Mouse (Mus musculus): ENCODE data around the gene Pex6.

Gene Pex6

GRCm38 (mm10) chr17:46710959-46711597 lies at the start of gene Pex6:
Gene Pex6, plus strand, starts transcription at chr17:46711463.
- DNase-seq = peak; percentile 90

- no peak for DNase-seq
Measured at GRCm38 (mm10) chr17:46661981-46662380, 49.3 kb upstream of the Pex6 start.

GRCm38 (mm10) chr17:46662730-46663129 lies 48.5 kb upstream of the Pex6 start:
- no peak for DNase-seq

GRCm38 (mm10) chr17:46667712-46668111 lies 43.6 kb upstream of the Pex6 start:
- DNase-seq = no peak

GRCm38 (mm10) chr17:46669911-46670310 lies 41.4 kb upstream of the Pex6 start:
- no peak for DNase-seq

- peak; percentile 91 for DNase-seq
Measured at GRCm38 (mm10) chr17:46673850-46674529, 37.3 kb upstream of the Pex6 start, which contains the start of gene Rrp36. Gene Rrp36, minus strand, starts transcription at chr17:46674352.

GRCm38 (mm10) chr17:46674530-46675283 lies 36.6 kb upstream of the Pex6 start:
- no peak for DNase-seq

GRCm38 (mm10) chr17:46678416-46678815 lies 32.8 kb upstream of the Pex6 start, which contains the start of gene Mea1:
Gene Mea1, plus strand, starts transcription at chr17:46678793.
- no peak for DNase-seq

- DNase-seq = no peak
Measured at GRCm38 (mm10) chr17:46678911-46679310, 32.4 kb upstream of the Pex6 start.

GRCm38 (mm10) chr17:46679843-46680759 lies 31.2 kb upstream of the Pex6 start:
- DNase-seq = no peak

GRCm38 (mm10) chr17:46680760-46681373 lies 30.4 kb upstream of the Pex6 start, which contains the start of gene Klhdc3:
Gene Klhdc3, minus strand, starts transcription at chr17:46680914.
- peak; percentile 97 for DNase-seq

- DNase-seq = no peak
Measured at GRCm38 (mm10) chr17:46681466-46682118, 29.7 kb upstream of the Pex6 start.

- DNase-seq = no peak
Measured at GRCm38 (mm10) chr17:46682654-46683389, 28.4 kb upstream of the Pex6 start.

- no peak for DNase-seq
Measured at GRCm38 (mm10) chr17:46685913-46686312, 25.4 kb upstream of the Pex6 start.

GRCm38 (mm10) chr17:46690665-46691064 lies 20.6 kb upstream of the Pex6 start:
- DNase-seq = no peak

- DNase-seq = no peak
Measured at GRCm38 (mm10) chr17:46691390-46691789, 19.9 kb upstream of the Pex6 start.

GRCm38 (mm10) chr17:46694517-46695063 lies 16.7 kb upstream of the Pex6 start:
- no peak for DNase-seq

- DNase-seq = no peak
Measured at GRCm38 (mm10) chr17:46698515-46698914, 12.7 kb upstream of the Pex6 start.

GRCm38 (mm10) chr17:46699245-46699644 lies 12.0 kb upstream of the Pex6 start:
- DNase-seq = no peak

GRCm38 (mm10) chr17:46699912-46700311 lies 11.4 kb upstream of the Pex6 start:
- no peak for DNase-seq

All from right cerebral cortex, postnatal 25 days (tissue).